Mouse (Mus musculus): ENCODE measurements at regions not wholly inside any gene's neighbourhood (a gene's known extent, or its start where the extent isn't known, plus 50 kb on each side); places are given as distances from the start of the nearest gene placed in this dataset.
A peak's percentile ranks its signal among the peaks of the same experiment; 100 is the strongest.

DNA sequence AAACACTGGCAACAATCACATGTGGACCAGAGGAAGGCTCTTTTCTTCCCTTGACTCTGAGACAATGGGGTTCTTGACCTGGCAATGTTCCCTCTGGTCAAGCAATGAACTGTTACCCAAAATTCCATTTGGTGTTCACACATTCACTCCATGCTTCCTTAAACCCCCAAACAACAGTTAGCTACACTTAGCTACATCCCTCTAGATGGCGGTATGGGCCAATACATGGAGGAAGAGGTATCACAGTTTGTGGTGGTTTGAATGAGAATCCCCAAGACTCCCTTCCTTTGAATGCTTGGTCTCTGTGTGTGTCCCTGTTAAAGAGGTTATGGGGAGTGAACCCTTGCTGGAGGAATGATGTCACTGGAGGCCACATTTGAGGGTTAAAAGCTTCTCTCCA lies 274.9 kb downstream of the Slc16a7 start:
- H3K36me3 ChIP-seq (ENCODE audit: insufficient read depth, low read length), result no peaks in the 10 kb centered on the region
- H3K4me1 ChIP-seq (ENCODE audit: insufficient read depth, low read depth, low read length), result no peaks in the 10 kb centered on the region
- peak; percentile 6 for DNase-seq (ENCODE audit: low spot score)
- no peaks in the 10 kb centered on the region for H3K27me3 ChIP-seq (replicated peaks; ENCODE audit: insufficient read depth, low read length)
- H3K4me3 ChIP-seq (ENCODE audit: low read depth, low read length), result no peak overlapping the region
- H3K27ac ChIP-seq (ENCODE audit: low read length), result no peak overlapping the region
- 24% methylated on average over 1 of the region's 1 CpGs for WGBS
- ATAC-seq, result no peak
- no peaks in the 10 kb centered on the region for H3K9me3 ChIP-seq (ENCODE audit: low read length)
- no peak overlapping the region for H3K9ac ChIP-seq (replicated peaks; ENCODE audit: low read depth)
- H3K4me2 ChIP-seq (replicated peaks; ENCODE audit: low read depth, low read length), result no peak overlapping the region
- TF ChIP-seq CTCF (IDR thresholded peaks at IDR 0.05), result peak; percentile 49
- no peak for TF ChIP-seq EP300 (IDR thresholded peaks at IDR 0.05)

DNA sequence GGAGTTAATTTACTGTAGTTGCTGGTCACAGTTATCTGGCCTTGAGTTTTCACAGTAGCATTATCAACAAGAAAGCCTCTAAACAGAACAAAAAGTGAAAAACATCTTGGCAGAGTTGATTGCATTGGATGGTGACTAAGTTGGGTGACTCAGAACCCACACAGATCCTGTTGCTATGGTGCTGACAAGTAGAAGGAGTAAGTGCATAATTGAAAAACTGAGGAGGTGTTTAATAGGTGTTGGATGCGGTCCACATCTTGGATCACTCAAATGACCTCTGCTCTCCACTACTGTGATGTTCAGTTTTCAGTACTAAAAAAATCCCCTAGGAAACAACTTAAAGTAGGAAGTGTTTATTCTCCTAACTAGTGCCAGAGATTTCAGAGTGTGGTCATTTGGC lies 280.3 kb downstream of the Slc16a7 start:
- H3K9me3 ChIP-seq (ENCODE audit: low read length), result no peaks in the 10 kb centered on the region
- H3K9ac ChIP-seq (replicated peaks; ENCODE audit: low read depth), result no peak overlapping the region
- H3K27me3 ChIP-seq (replicated peaks; ENCODE audit: insufficient read depth, low read length), result no peaks in the 10 kb centered on the region
- H3K4me2 ChIP-seq (replicated peaks; ENCODE audit: low read depth, low read length), result no peak overlapping the region
- H3K27ac ChIP-seq (ENCODE audit: low read length), result no peak overlapping the region
- no peak for TF ChIP-seq EP300 (IDR thresholded peaks at IDR 0.05)
- no peak for TF ChIP-seq CTCF (IDR thresholded peaks at IDR 0.05)
- no peak overlapping the region for H3K4me3 ChIP-seq (ENCODE audit: low read depth, low read length)
- H3K4me1 ChIP-seq (ENCODE audit: insufficient read depth, low read depth, low read length), result no peaks in the 10 kb centered on the region
- DNase-seq (ENCODE audit: low spot score), result no peak
- H3K36me3 ChIP-seq (ENCODE audit: insufficient read depth, low read length), result no peaks in the 10 kb centered on the region
- WGBS, result 72% methylated on average over 1 of the region's 1 CpGs
- no peak for ATAC-seq

DNA sequence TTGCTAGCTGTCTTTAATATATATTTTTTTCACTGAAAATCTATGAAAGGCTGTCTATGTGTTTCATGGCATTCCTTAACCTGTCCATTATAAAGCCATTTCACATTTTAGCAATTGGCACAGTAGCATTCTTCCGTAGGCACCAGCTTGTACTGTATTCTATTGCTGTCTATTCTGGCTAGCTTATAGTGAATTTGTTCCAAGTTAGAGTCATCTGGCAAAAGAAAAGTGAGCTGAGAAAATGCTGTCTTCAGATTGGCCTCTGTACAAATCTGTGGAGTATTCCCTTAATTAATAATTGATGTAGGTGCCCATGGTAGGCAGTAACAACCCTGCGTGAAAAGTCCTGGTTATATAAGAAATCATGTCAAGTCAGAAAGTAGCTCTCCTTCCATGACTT lies 304.3 kb downstream of the Slc16a7 start:
- Histone ChIP-seq H3K9me3 (ENCODE audit: low read length) (no peaks in the 10 kb centered on the region), H3K9ac (replicated peaks; ENCODE audit: low read depth) (no peak overlapping the region), H3K4me1 (ENCODE audit: insufficient read depth, low read depth, low read length) (no peaks in the 10 kb centered on the region), H3K27ac (ENCODE audit: low read length) (no peak overlapping the region), H3K4me2 (replicated peaks; ENCODE audit: low read depth, low read length) (no peak overlapping the region), H3K4me3 (ENCODE audit: low read depth, low read length) (no peak overlapping the region), H3K27me3 (replicated peaks; ENCODE audit: insufficient read depth, low read length) (no peaks in the 10 kb centered on the region), H3K36me3 (ENCODE audit: insufficient read depth, low read length) (no peaks in the 10 kb centered on the region)
- TF ChIP-seq EP300 (IDR thresholded peaks at IDR 0.05) (no peak), CTCF (IDR thresholded peaks at IDR 0.05) (no peak)
- 91% methylated on average over 2 of the region's 2 CpGs for WGBS
- ATAC-seq (no peak), DNase-seq (ENCODE audit: low spot score) (no peak)

DNA sequence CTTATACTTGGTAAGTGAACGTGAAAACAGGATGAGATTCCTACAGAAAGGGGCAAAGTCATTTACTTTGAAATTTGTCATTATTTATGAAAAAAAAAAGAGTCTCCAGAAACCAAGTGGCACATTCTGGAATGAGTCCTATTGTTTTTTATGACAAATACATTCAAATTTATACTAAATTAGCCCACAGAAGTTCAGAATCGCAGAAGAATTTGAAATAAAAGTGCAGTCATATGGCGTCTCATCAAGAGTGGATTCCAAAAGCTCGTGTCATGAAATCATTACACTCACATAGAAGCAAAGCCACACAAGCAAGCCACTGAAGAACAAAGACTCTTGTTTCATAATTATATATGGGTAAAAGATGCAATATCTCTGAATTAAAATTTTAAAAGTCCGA lies 316.9 kb downstream of the Slc16a7 start:
- ATAC-seq, result no peak
- no peaks in the 10 kb centered on the region for H3K27me3 ChIP-seq (replicated peaks; ENCODE audit: insufficient read depth, low read length)
- no peak overlapping the region for H3K4me2 ChIP-seq (replicated peaks; ENCODE audit: low read depth, low read length)
- no peaks in the 10 kb centered on the region for H3K36me3 ChIP-seq (ENCODE audit: insufficient read depth, low read length)
- no peaks in the 10 kb centered on the region for H3K9me3 ChIP-seq (ENCODE audit: low read length)
- H3K4me3 ChIP-seq (ENCODE audit: low read depth, low read length), result no peak overlapping the region
- no peak for DNase-seq (ENCODE audit: low spot score)
- no peak overlapping the region for H3K27ac ChIP-seq (ENCODE audit: low read length)
- TF ChIP-seq EP300 (IDR thresholded peaks at IDR 0.05), result no peak
- TF ChIP-seq CTCF (IDR thresholded peaks at IDR 0.05), result no peak
- no peaks in the 10 kb centered on the region for H3K4me1 ChIP-seq (ENCODE audit: insufficient read depth, low read depth, low read length)
- 68% methylated on average over 5 of the region's 5 CpGs for WGBS
- H3K9ac ChIP-seq (replicated peaks; ENCODE audit: low read depth), result no peak overlapping the region

DNA sequence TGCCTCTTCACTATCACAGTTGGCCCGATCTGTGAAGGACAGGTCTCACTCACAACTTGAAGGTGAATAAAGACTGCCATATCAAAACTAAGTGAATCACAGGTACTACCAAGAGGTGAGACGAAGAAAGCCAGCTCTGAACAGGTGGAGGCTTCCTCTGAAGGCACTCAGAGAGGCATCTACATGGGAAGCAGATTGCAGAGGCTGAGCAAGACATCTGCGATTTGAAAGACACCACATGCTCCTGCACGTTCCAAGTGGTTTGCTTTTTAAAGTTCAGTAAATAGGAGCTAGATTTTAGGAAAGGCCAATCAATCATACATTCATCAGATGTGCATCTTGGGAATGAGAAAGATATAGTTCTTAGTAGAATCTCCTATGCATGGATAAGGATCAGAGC lies 319.0 kb downstream of the Slc16a7 start:
- Histone ChIP-seq H3K36me3 (ENCODE audit: insufficient read depth, low read length) (no peaks in the 10 kb centered on the region), H3K4me3 (ENCODE audit: low read depth, low read length) (no peak overlapping the region), H3K4me2 (replicated peaks; ENCODE audit: low read depth, low read length) (no peak overlapping the region), H3K27ac (ENCODE audit: low read length) (no peak overlapping the region), H3K27me3 (replicated peaks; ENCODE audit: insufficient read depth, low read length) (no peaks in the 10 kb centered on the region), H3K9ac (replicated peaks; ENCODE audit: low read depth) (no peak overlapping the region), H3K9me3 (ENCODE audit: low read length) (no peaks in the 10 kb centered on the region), H3K4me1 (ENCODE audit: insufficient read depth, low read depth, low read length) (no peaks in the 10 kb centered on the region)
- TF ChIP-seq EP300 (IDR thresholded peaks at IDR 0.05) (no peak), CTCF (IDR thresholded peaks at IDR 0.05) (no peak)
- ATAC-seq (no peak), DNase-seq (ENCODE audit: low spot score) (no peak)
- 71% methylated on average over 4 of the region's 4 CpGs for WGBS

DNA sequence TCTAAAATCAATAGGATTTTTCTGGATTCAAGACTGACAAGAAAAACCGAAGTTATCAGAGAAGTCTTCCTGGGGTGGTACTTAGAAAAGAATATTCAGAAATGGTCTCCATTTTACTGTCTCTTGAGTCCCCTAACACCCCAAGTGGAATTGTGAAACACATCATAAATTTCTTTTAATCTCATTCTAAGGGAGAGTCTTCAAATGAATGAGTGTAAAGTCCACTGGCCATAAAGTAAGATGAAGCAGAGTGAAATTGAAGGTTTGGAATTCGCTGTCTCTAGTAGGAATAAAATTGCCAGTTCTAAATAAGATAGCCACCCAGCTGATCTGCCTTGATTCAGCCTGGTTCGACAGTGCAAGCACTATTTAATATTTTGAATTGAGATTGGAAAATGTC lies 350.0 kb downstream of the Slc16a7 start:
- no peak for ATAC-seq
- Histone ChIP-seq H3K36me3 (ENCODE audit: insufficient read depth, low read length) (no peaks in the 10 kb centered on the region), H3K4me3 (ENCODE audit: low read depth, low read length) (no peak overlapping the region), H3K9ac (replicated peaks; ENCODE audit: low read depth) (no peak overlapping the region), H3K27me3 (replicated peaks; ENCODE audit: insufficient read depth, low read length) (no peaks in the 10 kb centered on the region), H3K9me3 (ENCODE audit: low read length) (no peaks in the 10 kb centered on the region), H3K27ac (ENCODE audit: low read length) (no peak overlapping the region), H3K4me1 (ENCODE audit: insufficient read depth, low read depth, low read length) (no peaks in the 10 kb centered on the region), H3K4me2 (replicated peaks; ENCODE audit: low read depth, low read length) (no peak overlapping the region)
- TF ChIP-seq EP300 (IDR thresholded peaks at IDR 0.05) (no peak), CTCF (IDR thresholded peaks at IDR 0.05) (no peak)
- DNase-seq (ENCODE audit: low spot score), result no peak
- WGBS, result 58% methylated on average over 3 of the region's 3 CpGs

DNA sequence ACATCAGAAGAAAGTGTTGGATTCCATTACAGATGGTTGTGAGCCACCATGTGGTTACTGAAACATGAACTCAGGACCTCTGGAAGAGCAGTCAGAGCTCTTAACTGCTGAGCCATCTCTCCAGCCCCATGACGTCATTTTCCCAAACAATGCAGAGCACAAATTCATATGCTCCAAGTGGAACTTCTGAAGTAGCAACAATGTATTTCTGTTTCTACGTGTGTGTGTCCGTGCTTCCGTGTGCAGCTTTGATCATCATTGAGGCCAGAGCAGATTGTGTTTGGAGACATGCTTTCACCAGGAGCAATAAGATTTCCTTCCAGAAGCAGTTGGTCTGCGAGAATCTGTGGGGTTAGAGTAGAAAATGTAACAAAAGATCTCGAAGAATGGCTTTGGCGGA lies 353.6 kb downstream of the Slc16a7 start:
- no peaks in the 10 kb centered on the region for H3K9me3 ChIP-seq (ENCODE audit: low read length)
- H3K27me3 ChIP-seq (replicated peaks; ENCODE audit: insufficient read depth, low read length), result no peaks in the 10 kb centered on the region
- DNase-seq (ENCODE audit: low spot score) (no peak), ATAC-seq (no peak)
- H3K4me2 ChIP-seq (replicated peaks; ENCODE audit: low read depth, low read length), result no peak overlapping the region
- no peak overlapping the region for H3K4me3 ChIP-seq (ENCODE audit: low read depth, low read length)
- no peak overlapping the region for H3K9ac ChIP-seq (replicated peaks; ENCODE audit: low read depth)
- H3K36me3 ChIP-seq (ENCODE audit: insufficient read depth, low read length), result no peaks in the 10 kb centered on the region
- 83% methylated on average over 7 of the region's 7 CpGs for WGBS
- no peak for TF ChIP-seq CTCF (IDR thresholded peaks at IDR 0.05)
- no peak for TF ChIP-seq EP300 (IDR thresholded peaks at IDR 0.05)
- no peak overlapping the region for H3K27ac ChIP-seq (ENCODE audit: low read length)
- H3K4me1 ChIP-seq (ENCODE audit: insufficient read depth, low read depth, low read length), result no peaks in the 10 kb centered on the region
